Mouse (Mus musculus) frontal cortex, adult (tissue): ENCODE data around the gene Pcx.
A peak's percentile ranks its signal among the peaks of the same experiment; 100 is the strongest.

Source experiments
- ATAC-seq: cut with Nextera tagmentation; 2 replicates; pipeline ENCODE4 v1.9.2; 2017; ENCODE audit warnings: mild to moderate bottlenecking, moderate library complexity, mixed read lengths; ENCODE audit not compliant: low TSS enrichment

Gene Pcx

GRCm38 (mm10) chr19:4509986-4510963, at the start of gene Pcx:
Gene Pcx (plus strand): TSS chr19:4510472.
- ATAC-seq, result peak; percentile 98

- ATAC-seq, result no peak
Observed at GRCm38 (mm10) chr19:4461981-4462380, 48.3 kb upstream of the Pcx start.

- no peak for ATAC-seq
Observed at GRCm38 (mm10) chr19:4464666-4465065, 45.6 kb upstream of the Pcx start.

- no peak for ATAC-seq
Observed at GRCm38 (mm10) chr19:4468363-4468762, 41.9 kb upstream of the Pcx start.

- ATAC-seq, result no peak
Observed at GRCm38 (mm10) chr19:4473549-4473948, 36.7 kb upstream of the Pcx start.

- no peak for ATAC-seq
Observed at GRCm38 (mm10) chr19:4474739-4475138, 35.5 kb upstream of the Pcx start.

- peak; percentile 32; the same call in 1 of the 2 replicates for ATAC-seq
Observed at GRCm38 (mm10) chr19:4475224-4475925, 34.9 kb upstream of the Pcx start.

- ATAC-seq, result peak; percentile 56
Observed at GRCm38 (mm10) chr19:4476601-4477257, 33.5 kb upstream of the Pcx start.

GRCm38 (mm10) chr19:4477345-4478189, 32.7 kb upstream of the Pcx start, which contains the start of gene Syt12:
Gene Syt12 (minus strand): TSS chr19:4477447.
- no peak for ATAC-seq

- no peak for ATAC-seq
Observed at GRCm38 (mm10) chr19:4478190-4478516, 32.1 kb upstream of the Pcx start.

GRCm38 (mm10) chr19:4480041-4480440, 30.2 kb upstream of the Pcx start:
- ATAC-seq, result no peak

GRCm38 (mm10) chr19:4481326-4481725, 28.9 kb upstream of the Pcx start:
- peak; percentile 58 for ATAC-seq

GRCm38 (mm10) chr19:4482111-4482859, 28.0 kb upstream of the Pcx start:
- ATAC-seq, result peak; percentile 47; the same call in 1 of the 2 replicates

GRCm38 (mm10) chr19:4485006-4485405, 25.3 kb upstream of the Pcx start:
- ATAC-seq, result no peak

GRCm38 (mm10) chr19:4487877-4488276, 22.4 kb upstream of the Pcx start:
- ATAC-seq, result no peak

GRCm38 (mm10) chr19:4491080-4491695, 19.1 kb upstream of the Pcx start:
- ATAC-seq, result no peak

- ATAC-seq, result no peak
Observed at GRCm38 (mm10) chr19:4492526-4493296, 17.6 kb upstream of the Pcx start.

- 0 out of 2 replicates have a peak, but pooled peaks have one; percentile 22 for ATAC-seq
Observed at GRCm38 (mm10) chr19:4494707-4495106, 15.6 kb upstream of the Pcx start.

GRCm38 (mm10) chr19:4495814-4496213, 14.5 kb upstream of the Pcx start:
- no peak for ATAC-seq
